Mouse (Mus musculus): ENCODE results near the gene Supt6.

Supt6 gene

DNA sequence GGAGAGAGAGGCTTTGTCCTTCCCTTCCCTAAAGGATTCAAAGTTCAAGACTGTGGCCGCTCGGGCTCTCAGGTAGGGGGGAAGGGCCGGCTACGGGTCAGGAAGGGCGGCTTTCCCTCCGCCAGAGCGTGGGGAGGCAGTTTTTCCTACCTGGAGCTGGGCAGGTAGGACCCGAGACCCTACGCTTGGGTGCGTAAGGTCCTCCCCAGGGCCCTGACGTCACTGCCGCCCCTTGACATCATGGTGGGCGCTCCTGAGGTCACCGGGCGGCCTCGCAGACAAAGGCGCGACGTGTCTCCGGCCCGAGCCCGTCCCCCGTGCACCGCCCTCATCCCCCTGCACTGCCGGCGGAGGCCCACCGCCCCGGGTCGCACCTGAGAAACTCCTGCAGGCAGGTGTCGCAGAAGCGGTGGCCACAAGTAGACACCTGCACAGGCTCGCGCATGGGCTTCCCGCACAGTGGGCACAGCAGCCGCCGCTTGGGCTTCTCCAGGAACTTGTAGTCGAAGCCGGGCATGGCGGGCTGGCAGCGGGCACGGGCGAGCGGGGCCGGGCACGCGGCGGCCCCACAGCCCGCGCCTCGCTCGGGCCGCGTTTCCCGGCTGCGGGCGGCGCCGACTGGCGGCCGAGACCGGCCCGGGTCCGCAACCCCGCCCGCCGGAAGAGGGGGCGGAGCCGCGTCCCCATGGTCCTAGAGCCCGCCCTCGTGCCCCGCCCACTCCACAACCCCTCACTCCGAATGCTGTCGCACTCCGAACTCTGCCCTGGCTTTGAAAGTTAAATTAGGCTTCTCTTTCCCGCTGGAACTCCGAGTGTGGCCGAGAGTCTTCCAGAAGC, 80.6 kb downstream of the Supt6 start, which contains the start of gene Traf4:
TSS of gene Traf4 (minus strand) at position 666 of the 837 bp plus-strand sequence.
- peak; percentile 99 for DNase-seq

- DNase-seq, result peak; percentile 94
Observed at GRCm38 (mm10) chr11:78164604-78164923, 81.2 kb downstream of the Supt6 start.

GRCm38 (mm10) chr11:78163681-78164603, 81.8 kb downstream of the Supt6 start:
- peak; percentile 98 for DNase-seq

DNA sequence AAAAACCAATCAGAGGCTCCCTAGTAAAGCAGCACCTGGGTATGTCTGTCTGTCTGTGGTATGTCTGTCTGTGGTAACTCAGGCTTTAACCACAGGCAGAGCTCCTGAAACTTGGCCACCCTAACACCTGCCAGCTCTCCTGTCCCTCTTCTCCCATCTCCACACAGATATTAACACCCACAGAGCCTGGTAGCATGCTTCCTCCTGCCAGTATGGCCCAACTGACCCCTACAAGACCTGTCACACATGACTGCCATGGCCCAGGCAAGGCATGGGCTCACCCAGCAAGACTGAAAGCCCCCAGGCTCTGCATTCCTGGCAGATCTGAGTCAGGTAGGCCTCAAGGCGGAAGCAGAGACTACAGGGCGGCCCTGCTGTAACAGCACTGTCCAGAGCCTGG, 82.7 kb downstream of the Supt6 start:
- peak; percentile 94 for DNase-seq

DNA sequence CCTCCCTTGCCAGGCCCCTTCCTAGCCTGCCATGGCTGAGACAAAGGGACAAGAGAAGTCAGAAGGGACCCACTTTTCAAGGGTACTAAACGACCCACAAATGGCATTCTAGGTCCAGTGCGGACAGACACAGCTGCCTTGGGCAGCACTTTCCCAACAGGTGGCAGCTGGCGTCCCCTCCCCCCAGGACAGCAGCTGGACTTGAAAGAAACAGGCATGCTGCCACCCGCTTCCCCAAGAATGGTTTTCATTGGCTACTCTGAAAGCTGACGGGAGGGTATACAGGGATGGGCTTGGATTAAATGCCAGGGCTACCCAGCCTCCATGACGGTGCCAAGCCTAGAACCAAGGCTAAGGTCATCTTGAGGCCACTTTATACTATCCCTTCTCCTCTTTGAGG, 83.3 kb downstream of the Supt6 start:
- DNase-seq, result peak; percentile 91

DNA sequence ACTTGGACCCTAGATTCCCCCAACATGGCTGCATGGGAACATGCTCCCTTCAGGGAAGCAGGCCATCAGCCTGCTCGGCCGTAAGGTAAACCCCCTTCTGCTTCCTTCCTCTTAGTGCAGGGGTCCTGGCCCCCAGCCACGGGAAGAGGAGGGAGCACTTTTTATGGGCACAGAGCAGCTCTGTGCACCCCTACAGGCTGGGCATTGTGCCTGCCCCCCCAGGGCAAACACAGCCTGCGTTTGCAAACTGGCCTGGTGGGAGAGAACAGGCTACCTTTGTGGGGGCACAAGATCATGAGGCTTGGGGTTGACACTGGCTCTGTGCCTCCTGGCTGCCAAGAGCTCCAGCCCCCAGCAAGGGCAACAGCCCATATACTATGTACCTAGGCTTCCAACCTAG, 83.8 kb downstream of the Supt6 start:
- peak; percentile 89 for DNase-seq

GRCm38 (mm10) chr11:78161169-78161568, 84.6 kb downstream of the Supt6 start:
- DNase-seq, result peak; percentile 90

DNA sequence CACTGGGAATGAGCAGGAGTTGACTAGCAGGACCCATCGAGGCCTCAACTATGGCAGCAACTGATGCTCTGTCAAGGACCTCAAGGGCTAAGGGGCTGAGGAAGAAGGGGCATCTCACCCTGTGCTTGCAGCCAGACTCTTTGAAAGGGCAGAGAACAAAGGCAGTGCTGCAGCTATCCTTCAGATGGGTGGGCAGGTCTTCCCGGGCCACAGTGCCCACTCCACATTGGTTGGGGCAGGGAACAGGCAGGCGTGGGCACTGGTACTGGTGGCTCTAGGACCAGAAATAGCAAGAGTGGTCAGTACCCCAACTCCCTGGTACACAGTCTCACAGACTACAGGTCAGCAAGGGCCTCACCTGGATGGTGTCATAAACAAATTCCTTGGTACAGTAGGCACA, 85.1 kb downstream of the Supt6 start:
- peak; percentile 89 for DNase-seq

DNA sequence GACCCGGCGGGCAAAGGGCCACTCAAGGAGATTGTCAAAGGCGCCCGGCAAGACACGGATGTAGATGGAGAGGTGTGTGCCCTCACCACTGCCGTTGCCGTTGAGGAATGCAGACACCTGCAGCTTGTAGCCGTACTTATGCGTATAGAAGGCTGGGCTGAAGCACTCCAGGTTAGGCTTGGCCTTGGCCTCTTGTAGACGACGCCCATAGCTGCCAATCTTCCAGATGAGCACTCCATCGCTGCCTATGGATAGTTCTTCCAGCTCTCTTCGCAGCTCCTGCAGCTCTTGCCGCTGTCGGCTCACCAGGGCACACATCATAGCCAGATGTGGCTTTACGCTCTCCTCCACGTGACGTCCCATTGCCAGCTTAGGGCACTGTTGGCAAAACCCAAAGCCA, 85.6 kb downstream of the Supt6 start:
- DNase-seq, result peak; percentile 91

DNA sequence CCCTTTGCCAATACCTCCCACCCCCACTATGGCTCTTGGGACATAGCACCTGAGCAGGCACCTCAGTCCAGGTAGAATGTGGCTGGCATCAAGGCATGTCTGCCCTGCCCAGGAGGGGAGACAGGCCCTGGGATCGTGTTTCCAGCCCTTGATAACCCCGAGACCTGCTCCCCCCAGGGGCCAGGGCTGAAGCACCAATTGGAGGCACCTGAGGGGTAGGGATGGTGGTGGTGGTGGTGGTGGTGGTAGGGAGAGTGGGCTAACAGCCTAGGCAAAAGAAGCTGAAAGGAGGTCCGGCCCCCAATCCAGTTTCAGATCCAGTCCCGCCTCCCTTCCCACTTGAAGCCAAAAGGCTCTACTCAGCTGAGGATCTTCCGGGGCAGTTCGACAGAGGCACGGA, 86.2 kb downstream of the Supt6 start:
- peak; percentile 92 for DNase-seq

- peak; percentile 96 for DNase-seq
Observed at GRCm38 (mm10) chr11:78159096-78159495, 86.7 kb downstream of the Supt6 start.

Data from heart, adult 11 months (tissue).